Mouse (Mus musculus) limb, embryonic 13.5 days (tissue): ENCODE measurements at regions not wholly inside any gene's neighbourhood (a gene's known extent, or its start where the extent isn't known, plus 50 kb on each side); places are given as distances from the start of the nearest gene placed in this dataset.

Source experiments
- ATAC-seq: fragments of 200-750 bp; cut with Nextera tagmentation; 2 replicates; pipeline ENCODE4 v1.8.0; 2017; ENCODE audit warnings: low read depth, moderate number of reproducible peaks, moderate TSS enrichment; ENCODE audit not compliant: low FRiP score
- H3K27ac ChIP-seq: fragments of 300-500 bp; sonication (generic); 2 replicates; pipeline ENCODE4 v1.5.1; 2015; ENCODE audit warnings: inconsistent platforms, mild to moderate bottlenecking, moderate library complexity
- H3K27me3 ChIP-seq: fragments of 300-500 bp; sonication (generic); 2 replicates; pipeline ENCODE4 v1.6.1; 2015; ENCODE audit warnings: mild to moderate bottlenecking, inconsistent platforms
- H3K36me3 ChIP-seq: fragments of 300-500 bp; sonication (generic); 2 replicates; pipeline ENCODE4 v1.6.1; 2015; ENCODE audit warnings: inconsistent platforms, mild to moderate bottlenecking, moderate library complexity
- H3K4me1 ChIP-seq: fragments of 300-500 bp; sonication (generic); 2 replicates; pipeline ENCODE4 v1.6.1; 2015; ENCODE audit warnings: inconsistent platforms
- H3K4me2 ChIP-seq: fragments of 300-500 bp; sonication (generic); replicated peaks from 2 replicates; pipeline ENCODE4 v1.6.1; 2015; ENCODE audit warnings: inconsistent platforms, mild to moderate bottlenecking, moderate library complexity
- H3K4me3 ChIP-seq: fragments of 300-500 bp; sonication (generic); 2 replicates; pipeline ENCODE4 v1.5.1; 2015; ENCODE audit warnings: moderate library complexity, mild to moderate bottlenecking, inconsistent platforms
- H3K9ac ChIP-seq: fragments of 300-500 bp; sonication (generic); 2 replicates; pipeline ENCODE4 v1.6.1; 2015; ENCODE audit warnings: mild to moderate bottlenecking, inconsistent platforms
- H3K9me3 ChIP-seq: fragments of 300-500 bp; sonication (generic); 2 replicates; pipeline ENCODE4 v1.6.1; 2016; ENCODE audit warnings: inconsistent platforms
- WGBS: fragments of 180-500 bp; shearing (Covaris S2); methylation state at CpG from one replicate; pipeline ENCODE4 v1.1.7; 2015; 5-methylcytosine and 5-hydroxymethylcytosine counted together

DNA sequence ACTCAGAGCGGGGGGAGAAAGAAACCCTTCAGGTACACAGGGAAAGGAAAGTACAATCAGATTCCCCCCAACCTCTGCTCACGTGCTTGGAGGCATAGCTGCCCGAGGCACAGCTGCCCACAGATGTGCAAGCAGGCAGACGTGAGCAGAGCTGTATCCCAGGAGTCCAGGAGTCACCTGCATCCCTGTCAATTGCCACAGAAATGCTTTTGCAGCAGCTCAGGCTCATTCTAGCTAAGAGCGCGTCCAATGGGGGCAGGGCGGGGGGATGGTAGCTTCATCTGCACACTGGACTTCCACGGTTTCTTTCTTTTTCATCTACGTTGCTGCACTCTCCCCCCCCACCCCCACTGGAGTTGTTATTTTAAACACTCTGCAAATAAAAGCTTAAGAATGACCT lies 66.0 kb upstream of the Fat4 start:
- Histone ChIP-seq H3K9ac (no peak overlapping the region), H3K27me3 (no peaks in the 10 kb centered on the region), H3K9me3 (no peaks in the 10 kb centered on the region), H3K27ac (no peak overlapping the region), H3K4me1 (peaks cover 12% of the 10 kb centered on the region), H3K4me3 (no peak overlapping the region), H3K36me3 (no peaks in the 10 kb centered on the region), H3K4me2 (peak overlapping the region; percentile 7; the same call in 1 of the 2 replicates)
- WGBS = 38% methylated on average over 9 of the region's 9 CpGs
- no peak for ATAC-seq

DNA sequence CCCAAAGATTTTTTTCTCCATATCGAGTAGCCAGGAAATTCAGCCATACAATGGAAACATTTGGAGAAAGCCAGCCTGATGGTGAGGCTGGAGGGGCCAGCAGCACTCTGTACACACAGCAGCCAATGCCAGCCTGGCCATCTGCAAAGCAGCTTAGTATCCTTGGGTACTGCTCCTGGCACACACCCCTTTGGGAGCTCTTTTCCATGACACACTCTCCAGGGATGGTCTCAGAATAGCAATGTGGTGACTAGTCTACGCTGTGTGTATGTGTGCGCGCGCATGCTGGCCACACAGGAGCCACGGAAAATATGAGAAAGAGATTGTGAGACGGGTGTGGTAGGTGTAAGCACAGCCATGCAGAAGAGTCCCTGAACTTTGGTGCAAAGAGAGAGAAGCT lies 66.4 kb upstream of the Fat4 start:
- H3K4me1 ChIP-seq = peaks cover 12% of the 10 kb centered on the region
- H3K9ac ChIP-seq = no peak overlapping the region
- ATAC-seq = peak; percentile 61
- peak overlapping the region; percentile 7; the same call in 1 of the 2 replicates for H3K4me2 ChIP-seq
- WGBS = 74% methylated on average over 7 of the region's 7 CpGs
- no peaks in the 10 kb centered on the region for H3K9me3 ChIP-seq
- H3K27ac ChIP-seq = no peak overlapping the region
- H3K36me3 ChIP-seq = no peaks in the 10 kb centered on the region
- no peaks in the 10 kb centered on the region for H3K27me3 ChIP-seq
- no peak overlapping the region for H3K4me3 ChIP-seq

DNA sequence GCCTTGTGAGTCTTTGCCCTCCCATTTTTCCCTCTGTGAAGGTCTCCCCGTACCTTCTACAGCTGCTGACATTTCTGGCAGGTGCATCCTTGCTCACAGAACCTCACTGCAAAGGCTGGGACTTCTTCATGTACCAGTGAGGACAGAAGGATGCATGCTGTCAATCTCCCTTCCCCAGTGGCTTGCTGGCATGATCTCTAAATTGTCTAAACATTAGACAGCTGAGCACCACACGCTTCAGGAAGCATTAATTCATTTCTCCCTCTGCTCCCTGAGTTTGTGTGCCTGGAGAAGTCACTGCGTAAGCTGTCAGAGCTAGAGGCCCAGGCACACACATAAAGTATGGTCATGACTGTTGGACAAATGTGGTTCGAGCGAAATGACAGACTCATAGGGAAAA lies 69.1 kb upstream of the Fat4 start:
- Histone ChIP-seq H3K27me3 (no peaks in the 10 kb centered on the region), H3K4me3 (no peak overlapping the region), H3K36me3 (no peaks in the 10 kb centered on the region), H3K4me2 (no peak overlapping the region), H3K9me3 (no peaks in the 10 kb centered on the region), H3K27ac (no peak overlapping the region), H3K4me1 (peaks cover 21% of the 10 kb centered on the region), H3K9ac (no peak overlapping the region)
- WGBS = 89% methylated on average over 5 of the region's 5 CpGs
- ATAC-seq = no peak

DNA sequence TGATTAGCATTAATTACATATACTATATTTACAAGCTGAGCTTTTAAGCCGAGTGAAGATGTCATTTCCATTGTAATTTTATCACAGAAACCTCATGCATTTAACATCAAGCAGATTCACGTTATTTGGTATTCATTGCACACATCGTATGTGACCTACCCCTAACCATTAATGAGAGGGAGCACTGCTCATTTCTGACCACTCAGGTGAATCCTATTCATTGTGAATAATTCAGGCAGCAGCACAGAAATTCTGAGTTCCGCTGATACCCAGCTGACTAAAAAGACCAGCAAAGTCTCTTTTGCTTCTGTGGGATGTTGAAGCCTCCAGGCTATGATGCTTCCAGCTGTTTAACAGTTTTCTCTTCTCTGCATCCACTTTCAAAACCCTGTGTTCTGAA lies 74.3 kb upstream of the Fat4 start:
- no peak overlapping the region for H3K4me2 ChIP-seq
- H3K27ac ChIP-seq = no peak overlapping the region
- H3K27me3 ChIP-seq = no peaks in the 10 kb centered on the region
- no peak for ATAC-seq
- WGBS = 71% methylated on average over 4 of the region's 4 CpGs
- H3K4me3 ChIP-seq = no peak overlapping the region
- H3K9me3 ChIP-seq = no peaks in the 10 kb centered on the region
- H3K4me1 ChIP-seq = peaks cover 10% of the 10 kb centered on the region
- no peak overlapping the region for H3K9ac ChIP-seq
- no peaks in the 10 kb centered on the region for H3K36me3 ChIP-seq

DNA sequence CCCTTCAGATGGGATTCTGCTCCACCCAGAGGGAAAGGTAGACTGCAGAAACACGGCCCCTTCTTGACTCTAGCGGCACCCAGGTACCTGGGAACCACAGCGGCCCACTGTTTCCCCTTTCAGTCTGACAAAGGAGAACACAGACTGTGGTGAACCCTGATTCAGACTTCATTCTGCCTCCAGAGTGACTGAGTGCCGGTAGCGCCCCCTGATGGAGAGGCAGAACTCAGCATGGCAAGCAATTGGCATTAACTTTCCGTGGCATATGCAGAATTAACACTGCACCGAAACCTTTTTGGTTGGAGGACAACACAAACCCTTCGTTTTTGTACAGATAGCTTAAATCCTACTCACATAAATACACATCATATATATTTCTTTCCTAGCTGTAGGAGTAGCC lies 75.1 kb upstream of the Fat4 start:
- Histone ChIP-seq H3K9me3 (no peaks in the 10 kb centered on the region), H3K9ac (no peak overlapping the region), H3K4me3 (no peak overlapping the region), H3K27ac (no peak overlapping the region), H3K4me1 (peaks cover 16% of the 10 kb centered on the region), H3K27me3 (no peaks in the 10 kb centered on the region), H3K4me2 (no peak overlapping the region), H3K36me3 (no peaks in the 10 kb centered on the region)
- ATAC-seq = no peak
- 86% methylated on average over 8 of the region's 8 CpGs for WGBS

DNA sequence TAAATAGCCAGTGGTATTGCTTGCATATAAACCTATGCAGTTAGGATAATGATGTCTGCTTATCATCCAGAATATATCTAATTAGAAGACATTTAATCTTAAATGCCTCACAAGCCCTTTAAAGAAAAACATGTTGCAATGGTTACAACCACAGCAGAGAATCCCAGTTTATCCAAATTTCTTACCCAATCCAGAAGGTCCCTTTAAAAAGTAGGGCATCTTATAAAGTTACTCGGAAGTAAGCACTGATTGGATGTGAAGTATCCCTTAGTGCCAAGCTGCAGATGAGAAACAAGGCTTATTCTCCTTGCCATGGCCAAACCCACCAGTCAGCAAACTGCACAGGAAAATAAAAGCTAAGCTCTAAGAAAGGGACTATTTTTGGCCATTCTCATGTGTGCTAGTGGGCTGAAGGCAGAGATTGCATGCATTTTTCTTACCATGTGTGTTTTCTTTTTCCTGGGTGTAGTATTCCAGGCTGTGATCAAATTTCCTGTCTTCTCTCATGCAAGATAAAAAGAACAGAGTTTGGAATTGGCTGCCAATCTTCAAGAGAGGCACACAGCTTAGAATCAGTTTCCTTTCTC lies 80.2 kb upstream of the Fat4 start:
- Histone ChIP-seq H3K9me3 (no peaks in the 10 kb centered on the region), H3K27ac (no peak overlapping the region), H3K9ac (no peak overlapping the region), H3K4me3 (no peak overlapping the region), H3K4me1 (peaks cover 9% of the 10 kb centered on the region; the same call in 1 of the 2 replicates), H3K36me3 (no peaks in the 10 kb centered on the region), H3K27me3 (no peaks in the 10 kb centered on the region), H3K4me2 (no peak overlapping the region)
- WGBS = 36% methylated on average over 1 of the region's 1 CpGs
- ATAC-seq = no peak

DNA sequence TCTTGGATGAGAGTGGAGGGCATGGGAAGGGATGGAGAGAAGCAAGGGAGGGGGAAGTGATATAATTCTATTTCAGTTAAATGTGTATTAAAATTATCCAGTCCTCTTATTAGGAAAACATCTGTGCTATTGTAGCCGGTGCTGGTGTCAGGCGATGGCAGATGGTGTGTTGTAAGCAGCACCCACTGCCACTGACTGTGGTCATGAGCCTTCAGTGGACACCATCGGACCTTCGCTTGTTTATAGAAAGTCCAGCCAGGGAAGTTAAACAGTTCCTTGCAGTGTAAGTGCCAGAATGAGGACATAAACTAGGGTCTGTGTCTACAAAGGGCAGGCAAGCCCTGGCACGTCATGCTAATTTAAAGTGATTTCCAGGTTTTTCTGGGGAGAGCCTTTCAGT lies 80.7 kb upstream of the Fat4 start:
- no peaks in the 10 kb centered on the region for H3K36me3 ChIP-seq
- no peak for ATAC-seq
- no peaks in the 10 kb centered on the region for H3K9me3 ChIP-seq
- 47% methylated on average over 5 of the region's 5 CpGs for WGBS
- H3K4me1 ChIP-seq = peaks cover 9% of the 10 kb centered on the region; the same call in 1 of the 2 replicates
- no peak overlapping the region for H3K9ac ChIP-seq
- no peaks in the 10 kb centered on the region for H3K27me3 ChIP-seq
- no peak overlapping the region for H3K4me3 ChIP-seq
- H3K27ac ChIP-seq = no peak overlapping the region
- H3K4me2 ChIP-seq = no peak overlapping the region

DNA sequence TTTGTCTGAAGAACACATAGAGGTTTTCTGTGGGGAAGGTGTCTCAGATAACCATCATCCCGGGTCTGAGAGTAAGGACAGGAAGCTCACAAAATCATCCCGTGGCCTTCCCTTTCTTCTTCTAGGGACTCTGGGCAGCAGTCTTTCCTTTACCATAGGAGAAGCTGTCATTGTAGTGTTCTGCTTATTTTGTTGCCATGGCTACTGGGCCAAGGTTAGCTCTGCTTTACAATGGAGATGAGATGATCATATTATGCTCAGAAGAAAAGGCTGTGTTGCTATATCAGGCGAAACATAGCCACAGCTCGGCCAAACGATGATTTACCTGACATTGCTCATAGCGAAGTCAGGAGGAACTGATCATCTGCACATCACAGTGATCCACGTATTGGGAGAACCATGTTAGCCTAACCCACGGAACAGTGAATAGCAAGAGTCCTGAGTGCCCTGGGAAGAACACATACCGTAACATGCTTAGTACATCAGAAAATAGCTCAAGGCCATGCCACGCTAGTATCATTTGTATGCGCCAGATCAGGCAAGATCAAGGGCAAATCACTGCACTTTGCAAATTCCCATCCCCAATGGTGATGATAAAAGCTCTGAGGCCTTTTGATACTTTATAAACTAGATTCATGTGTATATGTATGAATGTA lies 91.0 kb upstream of the Fat4 start:
- H3K27ac ChIP-seq = no peak overlapping the region
- no peak overlapping the region for H3K4me2 ChIP-seq
- no peak for ATAC-seq
- no peak overlapping the region for H3K9ac ChIP-seq
- H3K4me3 ChIP-seq = no peak overlapping the region
- WGBS = 92% methylated on average over 11 of the region's 11 CpGs
- H3K4me1 ChIP-seq = no peaks in the 10 kb centered on the region
- no peaks in the 10 kb centered on the region for H3K36me3 ChIP-seq
- no peaks in the 10 kb centered on the region for H3K27me3 ChIP-seq
- no peaks in the 10 kb centered on the region for H3K9me3 ChIP-seq

DNA sequence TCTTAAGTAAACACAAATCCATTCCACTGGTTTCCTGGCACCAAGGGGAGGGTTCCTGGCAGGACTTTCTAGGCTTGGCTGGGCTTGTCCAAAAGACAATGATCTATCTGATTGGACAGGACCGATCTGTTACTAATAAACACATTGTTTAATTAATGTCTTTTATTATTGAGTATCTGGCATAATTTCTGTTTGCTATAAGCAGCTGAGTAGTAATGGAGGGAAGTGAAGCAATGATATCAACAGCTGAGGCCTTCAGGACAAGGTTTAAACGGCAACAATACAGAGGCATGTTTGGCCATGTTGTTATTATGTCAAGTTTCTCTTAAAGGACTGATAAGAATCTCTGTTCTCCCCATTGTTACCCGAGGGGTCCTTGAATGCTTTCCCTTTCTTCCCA lies 93.5 kb upstream of the Fat4 start:
- Histone ChIP-seq H3K36me3 (no peaks in the 10 kb centered on the region), H3K27ac (no peak overlapping the region), H3K4me2 (no peak overlapping the region), H3K4me1 (no peaks in the 10 kb centered on the region), H3K9ac (no peak overlapping the region), H3K27me3 (no peaks in the 10 kb centered on the region), H3K4me3 (no peak overlapping the region), H3K9me3 (no peaks in the 10 kb centered on the region)
- 88% methylated on average over 3 of the region's 3 CpGs for WGBS
- ATAC-seq = no peak

DNA sequence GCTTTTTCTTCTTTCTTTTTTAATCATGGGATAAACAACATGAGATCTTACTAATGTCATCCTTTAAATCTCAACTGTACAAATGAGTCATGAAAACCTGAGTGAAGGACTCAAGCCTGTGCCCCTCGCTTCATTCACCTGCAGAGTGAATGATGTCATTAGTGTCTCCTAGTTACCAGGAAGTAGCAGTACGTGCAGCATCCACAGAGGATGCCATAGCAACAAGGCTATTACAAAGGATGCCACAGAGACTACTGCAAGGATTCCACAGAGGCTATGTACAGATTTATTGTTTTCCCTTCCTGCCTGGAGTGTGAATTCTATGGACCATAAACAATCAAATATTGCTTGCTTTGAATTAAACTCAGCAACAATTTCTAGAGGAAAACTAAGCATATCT lies 98.0 kb upstream of the Fat4 start:
- H3K4me1 ChIP-seq = 0 out of 2 replicates have a peak, but pooled peaks cover 4% of the 10 kb centered on the region
- no peaks in the 10 kb centered on the region for H3K36me3 ChIP-seq
- H3K9ac ChIP-seq = no peak overlapping the region
- H3K4me3 ChIP-seq = no peak overlapping the region
- H3K4me2 ChIP-seq = no peak overlapping the region
- WGBS = 71% methylated on average over 2 of the region's 2 CpGs
- no peaks in the 10 kb centered on the region for H3K9me3 ChIP-seq
- H3K27ac ChIP-seq = no peak overlapping the region
- ATAC-seq = no peak
- H3K27me3 ChIP-seq = no peaks in the 10 kb centered on the region

DNA sequence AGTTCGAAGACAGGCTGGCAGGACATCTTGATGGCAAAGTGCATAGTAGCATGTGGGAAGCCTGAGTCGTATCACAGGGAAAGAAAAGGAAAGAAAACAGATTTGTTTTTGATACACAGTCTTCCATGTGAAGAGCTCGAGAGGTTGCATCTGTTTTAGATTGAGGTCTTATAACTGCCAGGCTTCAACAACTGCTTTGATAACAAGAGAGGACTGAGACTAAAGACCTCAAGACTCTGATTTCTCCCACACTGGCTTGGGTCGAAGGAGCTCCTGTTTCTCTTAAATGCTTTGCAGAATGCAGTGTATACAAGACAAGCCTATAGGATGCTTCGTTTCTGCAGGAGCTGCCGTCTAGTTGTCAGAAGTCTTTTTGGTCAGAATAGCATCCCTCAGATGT lies 103.0 kb upstream of the Fat4 start:
- H3K9ac ChIP-seq = no peak overlapping the region
- no peak for ATAC-seq
- no peaks in the 10 kb centered on the region for H3K36me3 ChIP-seq
- no peak overlapping the region for H3K4me2 ChIP-seq
- H3K4me3 ChIP-seq = no peak overlapping the region
- WGBS = 62% methylated on average over 6 of the region's 6 CpGs
- H3K27me3 ChIP-seq = no peaks in the 10 kb centered on the region
- H3K27ac ChIP-seq = no peak overlapping the region
- H3K9me3 ChIP-seq = no peaks in the 10 kb centered on the region
- H3K4me1 ChIP-seq = 0 out of 2 replicates have a peak, but pooled peaks cover 8% of the 10 kb centered on the region

DNA sequence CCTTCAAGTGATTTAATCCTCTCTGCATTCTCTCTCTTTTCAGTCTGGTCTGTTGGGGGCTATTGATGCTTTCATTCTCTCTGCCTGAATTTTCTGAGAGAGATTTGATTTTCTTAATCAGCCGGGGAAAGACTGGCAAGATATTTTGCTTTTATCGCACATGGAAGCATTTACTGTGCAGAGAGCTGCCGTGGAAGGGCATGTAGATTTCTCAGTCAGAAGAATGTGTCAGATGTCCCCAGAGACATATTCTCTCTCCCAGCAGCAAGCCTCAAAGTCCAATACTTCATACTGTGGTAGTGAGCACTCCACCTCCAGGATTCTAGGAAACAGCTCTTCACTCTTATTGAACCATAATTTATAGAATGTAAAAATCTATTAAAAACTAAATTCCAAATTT lies 103.7 kb upstream of the Fat4 start:
- H3K9ac ChIP-seq = no peak overlapping the region
- H3K27ac ChIP-seq = no peak overlapping the region
- H3K4me2 ChIP-seq = no peak overlapping the region
- H3K27me3 ChIP-seq = no peaks in the 10 kb centered on the region
- 0 out of 2 replicates have a peak, but pooled peaks cover 8% of the 10 kb centered on the region for H3K4me1 ChIP-seq
- no peaks in the 10 kb centered on the region for H3K36me3 ChIP-seq
- no peaks in the 10 kb centered on the region for H3K9me3 ChIP-seq
- no peak overlapping the region for H3K4me3 ChIP-seq
- no peak for ATAC-seq
- WGBS = 59% methylated on average over 3 of the region's 3 CpGs
